Mouse (Mus musculus) frontal cortex, postnatal 25 days (tissue): ENCODE measurements around the gene Fhit.

Experiments used
- DNase-seq, 2 experiments: peaks; one replicate each; pipeline ENCODE4 v3.0.0; 2022; ENCODE audit warnings: low spot score in 2 of 2

Fhit gene

GRCm38 (mm10) chr14:9606584-9607377, 1555.1 kb downstream of the Fhit start:
- peak in 1 of 2 experiments; percentile 13 for DNase-seq

GRCm38 (mm10) chr14:9600271-9600670, 1561.6 kb downstream of the Fhit start:
- DNase-seq = no peak

- DNase-seq = no peak
Measured at GRCm38 (mm10) chr14:9597460-9597977, 1564.3 kb downstream of the Fhit start.

GRCm38 (mm10) chr14:9589121-9589520, 1572.7 kb downstream of the Fhit start:
- no peak for DNase-seq

GRCm38 (mm10) chr14:9587900-9588299, 1573.9 kb downstream of the Fhit start:
- DNase-seq = no peak

- DNase-seq = peak in 1 of 2 experiments; percentile 17
Measured at GRCm38 (mm10) chr14:9583227-9584155, 1578.3 kb downstream of the Fhit start.

- DNase-seq = no peak
Measured at GRCm38 (mm10) chr14:9556333-9556732, 1605.5 kb downstream of the Fhit start.

- no peak for DNase-seq
Measured at GRCm38 (mm10) chr14:9555807-9556206, 1606.0 kb downstream of the Fhit start.

- DNase-seq = no peak
Measured at GRCm38 (mm10) chr14:9552149-9552548, 1609.7 kb downstream of the Fhit start.

GRCm38 (mm10) chr14:9547952-9548351, 1613.9 kb downstream of the Fhit start:
- DNase-seq = no peak

- no peak for DNase-seq
Measured at GRCm38 (mm10) chr14:9544364-9544763, 1617.5 kb downstream of the Fhit start.

- no peak for DNase-seq
Measured at GRCm38 (mm10) chr14:9535491-9535890, 1626.3 kb downstream of the Fhit start.

GRCm38 (mm10) chr14:9529247-9529646, 1632.6 kb downstream of the Fhit start:
- DNase-seq = no peak

GRCm38 (mm10) chr14:9526136-9526535, 1635.7 kb downstream of the Fhit start:
- DNase-seq = no peak

- DNase-seq = no peak
Measured at GRCm38 (mm10) chr14:9517651-9518050, 1644.2 kb downstream of the Fhit start.

- no peak for DNase-seq
Measured at GRCm38 (mm10) chr14:9509678-9510077, 1652.2 kb downstream of the Fhit start.
